Mouse (Mus musculus): ENCODE results near the gene Peli2.
"Not testable (repeated sequence)": the region's sequence is repeated elsewhere in the genome, so short reads cannot be mapped to it uniquely, and the experiment has no call there.

- TF ChIP-seq CTCF (IDR thresholded peaks at IDR 0.05; ENCODE audit: low read depth); EP300 (optimal IDR thresholded peaks at IDR 0.05): not testable (repeated sequence)
These were observed 41.0 kb upstream of the Peli2 start for GRCm38 (mm10) chr14:48079574-48079973.

Measured in stomach, postnatal 0 days (tissue).